Mouse (Mus musculus) small intestine, adult 2 months (tissue): ENCODE measurements at regions not wholly inside any gene's neighbourhood (a gene's known extent, or its start where the extent isn't known, plus 50 kb on each side); places are given as distances from the start of the nearest gene placed in this dataset.

Experiments
- CTCF ChIP-seq: fragments of 200-500 bp; IDR thresholded peaks from 2 replicates; pipeline ENCODE4 v1.5.1; 2012; ENCODE audit warnings: low read depth, mild to moderate bottlenecking, control low read depth, inconsistent platforms, low read length, moderate library complexity, mixed read lengths; ENCODE audit not compliant: insufficient replicate concordance, insufficient read length; ENCODE audit errors: extremely low read depth
- POLR2A ChIP-seq: fragments of 200-500 bp; IDR thresholded peaks from 2 replicates; pipeline ENCODE4 v1.6.1; 2012; ENCODE audit warnings: low read depth, mild to moderate bottlenecking, control low read depth, inconsistent platforms, low read length, moderate library complexity

DNA sequence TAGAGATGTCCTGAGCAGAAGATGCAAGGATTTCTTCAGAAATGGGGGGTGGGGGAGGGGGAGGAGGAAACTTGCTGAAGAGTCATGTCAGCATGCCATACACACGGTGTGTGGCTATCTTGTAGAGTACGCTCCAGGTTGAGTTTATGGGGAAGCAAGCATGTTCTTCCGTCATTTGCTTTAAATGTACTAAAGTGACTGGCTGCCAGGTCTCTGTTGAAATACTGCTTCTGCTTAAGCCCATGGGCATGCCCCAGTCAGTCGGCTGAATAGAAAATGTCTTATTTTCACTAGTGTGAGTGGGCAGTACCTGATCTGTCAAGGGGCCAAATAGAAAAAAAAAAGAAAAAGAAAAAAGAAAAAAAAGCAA is 155.0 kb downstream of the Arrdc4 start:
- TF ChIP-seq POLR2A (no peak), CTCF (no peak)
